Mouse (Mus musculus): Measurements from ENCODE around the gene Vps41. TPM values are rescaled to one million over a fixed set of nuclear protein-coding genes. Genes with fewer than 3 reads are reported as not detected.

The Vps41 gene
- polyA plus RNA-seq, 1 experiment: 77.9 TPM

GRCm38 (mm10) chr13:18767893-18768292, 50.8 kb downstream of the Vps41 start:
- Histone ChIP-seq H3K4me1 (ENCODE audit: control insufficient read depth, insufficient read depth, low read length) (no peaks in the 10 kb centered on the region), H3K27ac (ENCODE audit: insufficient read depth, low read length) (no peak overlapping the region), H3K4me3 (ENCODE audit: low read depth, low read length) (no peak overlapping the region), H3K9me3 (replicated peaks; ENCODE audit: control insufficient read depth, insufficient read depth, low read length, poor library complexity, severe bottlenecking) (no peaks in the 10 kb centered on the region), H3K9ac (ENCODE audit: low read depth, poor library complexity, severe bottlenecking) (no peak overlapping the region), H3K27me3 (ENCODE audit: control insufficient read depth, insufficient read depth, low read length, poor library complexity, severe bottlenecking) (no peaks in the 10 kb centered on the region), H3K36me3 (ENCODE audit: control insufficient read depth, insufficient read depth, low read length, poor library complexity, severe bottlenecking) (no peaks in the 10 kb centered on the region)
- no peak for TF ChIP-seq POLR2A (IDR thresholded peaks at IDR 0.05; ENCODE audit: insufficient read depth, low read length)
- TF ChIP-seq CTCF (IDR thresholded peaks at IDR 0.05; ENCODE audit: low read depth, low read length): no peak
- no peak for TF ChIP-seq EP300 (IDR thresholded peaks at IDR 0.05; ENCODE audit: insufficient read depth, low read depth, low read length)

- TF ChIP-seq POLR2A (IDR thresholded peaks at IDR 0.05; ENCODE audit: insufficient read depth, low read length): no peak
- no peak for TF ChIP-seq CTCF (IDR thresholded peaks at IDR 0.05; ENCODE audit: low read depth, low read length)
- no peak for TF ChIP-seq EP300 (IDR thresholded peaks at IDR 0.05; ENCODE audit: insufficient read depth, low read depth, low read length)
- H3K4me1 ChIP-seq (ENCODE audit: control insufficient read depth, insufficient read depth, low read length): no peaks in the 10 kb centered on the region
- no peaks in the 10 kb centered on the region for H3K27me3 ChIP-seq (ENCODE audit: control insufficient read depth, insufficient read depth, low read length, poor library complexity, severe bottlenecking)
- H3K9ac ChIP-seq (ENCODE audit: low read depth, poor library complexity, severe bottlenecking): no peak overlapping the region
- no peak overlapping the region for H3K27ac ChIP-seq (ENCODE audit: insufficient read depth, low read length)
- no peaks in the 10 kb centered on the region for H3K9me3 ChIP-seq (replicated peaks; ENCODE audit: control insufficient read depth, insufficient read depth, low read length, poor library complexity, severe bottlenecking)
- no peaks in the 10 kb centered on the region for H3K36me3 ChIP-seq (ENCODE audit: control insufficient read depth, insufficient read depth, low read length, poor library complexity, severe bottlenecking)
- no peak overlapping the region for H3K4me3 ChIP-seq (ENCODE audit: low read depth, low read length)
These were observed 51.4 kb downstream of the Vps41 start for GRCm38 (mm10) chr13:18768495-18768894.

GRCm38 (mm10) chr13:18773437-18774198, 56.5 kb downstream of the Vps41 start:
- H3K4me1 ChIP-seq (ENCODE audit: control insufficient read depth, insufficient read depth, low read length): no peaks in the 10 kb centered on the region
- H3K9me3 ChIP-seq (replicated peaks; ENCODE audit: control insufficient read depth, insufficient read depth, low read length, poor library complexity, severe bottlenecking): no peaks in the 10 kb centered on the region
- H3K9ac ChIP-seq (ENCODE audit: low read depth, poor library complexity, severe bottlenecking): no peak overlapping the region
- H3K27ac ChIP-seq (ENCODE audit: insufficient read depth, low read length): no peak overlapping the region
- H3K36me3 ChIP-seq (ENCODE audit: control insufficient read depth, insufficient read depth, low read length, poor library complexity, severe bottlenecking): no peaks in the 10 kb centered on the region
- H3K4me3 ChIP-seq (ENCODE audit: low read depth, low read length): no peak overlapping the region
- no peaks in the 10 kb centered on the region for H3K27me3 ChIP-seq (ENCODE audit: control insufficient read depth, insufficient read depth, low read length, poor library complexity, severe bottlenecking)
- TF ChIP-seq EP300 (IDR thresholded peaks at IDR 0.05; ENCODE audit: insufficient read depth, low read depth, low read length) (no peak), POLR2A (IDR thresholded peaks at IDR 0.05; ENCODE audit: insufficient read depth, low read length) (no peak), CTCF (IDR thresholded peaks at IDR 0.05; ENCODE audit: low read depth, low read length) (no peak)

- Histone ChIP-seq H3K27me3 (ENCODE audit: control insufficient read depth, insufficient read depth, low read length, poor library complexity, severe bottlenecking) (no peaks in the 10 kb centered on the region), H3K9ac (ENCODE audit: low read depth, poor library complexity, severe bottlenecking) (no peak overlapping the region), H3K4me3 (ENCODE audit: low read depth, low read length) (no peak overlapping the region), H3K9me3 (replicated peaks; ENCODE audit: control insufficient read depth, insufficient read depth, low read length, poor library complexity, severe bottlenecking) (no peaks in the 10 kb centered on the region), H3K4me1 (ENCODE audit: control insufficient read depth, insufficient read depth, low read length) (no peaks in the 10 kb centered on the region), H3K36me3 (ENCODE audit: control insufficient read depth, insufficient read depth, low read length, poor library complexity, severe bottlenecking) (no peaks in the 10 kb centered on the region), H3K27ac (ENCODE audit: insufficient read depth, low read length) (no peak overlapping the region)
- TF ChIP-seq EP300 (IDR thresholded peaks at IDR 0.05; ENCODE audit: insufficient read depth, low read depth, low read length): no peak
These were observed 64.2 kb downstream of the Vps41 start for GRCm38 (mm10) chr13:18781250-18781649.

- H3K4me1 ChIP-seq (ENCODE audit: control insufficient read depth, insufficient read depth, low read length): no peaks in the 10 kb centered on the region
- TF ChIP-seq POLR2A (IDR thresholded peaks at IDR 0.05; ENCODE audit: insufficient read depth, low read length) (no peak), CTCF (IDR thresholded peaks at IDR 0.05; ENCODE audit: low read depth, low read length) (no peak), EP300 (IDR thresholded peaks at IDR 0.05; ENCODE audit: insufficient read depth, low read depth, low read length) (no peak)
- no peak overlapping the region for H3K9ac ChIP-seq (ENCODE audit: low read depth, poor library complexity, severe bottlenecking)
- no peak overlapping the region for H3K27ac ChIP-seq (ENCODE audit: insufficient read depth, low read length)
- H3K36me3 ChIP-seq (ENCODE audit: control insufficient read depth, insufficient read depth, low read length, poor library complexity, severe bottlenecking): no peaks in the 10 kb centered on the region
- no peaks in the 10 kb centered on the region for H3K9me3 ChIP-seq (replicated peaks; ENCODE audit: control insufficient read depth, insufficient read depth, low read length, poor library complexity, severe bottlenecking)
- no peak overlapping the region for H3K4me3 ChIP-seq (ENCODE audit: low read depth, low read length)
- no peaks in the 10 kb centered on the region for H3K27me3 ChIP-seq (ENCODE audit: control insufficient read depth, insufficient read depth, low read length, poor library complexity, severe bottlenecking)
These were observed 68.6 kb downstream of the Vps41 start for GRCm38 (mm10) chr13:18785702-18786101.

GRCm38 (mm10) chr13:18788040-18788439, 71.0 kb downstream of the Vps41 start:
- H3K4me3 ChIP-seq (ENCODE audit: low read depth, low read length): no peak overlapping the region
- H3K4me1 ChIP-seq (ENCODE audit: control insufficient read depth, insufficient read depth, low read length): no peaks in the 10 kb centered on the region
- no peak overlapping the region for H3K9ac ChIP-seq (ENCODE audit: low read depth, poor library complexity, severe bottlenecking)
- H3K27ac ChIP-seq (ENCODE audit: insufficient read depth, low read length): no peak overlapping the region
- no peaks in the 10 kb centered on the region for H3K36me3 ChIP-seq (ENCODE audit: control insufficient read depth, insufficient read depth, low read length, poor library complexity, severe bottlenecking)
- no peak for TF ChIP-seq POLR2A (IDR thresholded peaks at IDR 0.05; ENCODE audit: insufficient read depth, low read length)
- no peak for TF ChIP-seq CTCF (IDR thresholded peaks at IDR 0.05; ENCODE audit: low read depth, low read length)
- TF ChIP-seq EP300 (IDR thresholded peaks at IDR 0.05; ENCODE audit: insufficient read depth, low read depth, low read length): no peak
- H3K9me3 ChIP-seq (replicated peaks; ENCODE audit: control insufficient read depth, insufficient read depth, low read length, poor library complexity, severe bottlenecking): no peaks in the 10 kb centered on the region
- H3K27me3 ChIP-seq (ENCODE audit: control insufficient read depth, insufficient read depth, low read length, poor library complexity, severe bottlenecking): no peaks in the 10 kb centered on the region

All from ES-Bruce4 (cell line).